Mouse (Mus musculus): ENCODE results near the gene Kcnh7. TPM values are rescaled to one million over a fixed set of nuclear protein-coding genes. Genes with fewer than 3 reads are reported as not detected.

Gene Kcnh7
- polyA plus RNA-seq, 1 experiment from 2014 or later: 0.12 TPM

GRCm38 (mm10) chr2:62997692-62998091, 186.4 kb downstream of the Kcnh7 start:
- TF ChIP-seq EP300 (IDR thresholded peaks at IDR 0.05; ENCODE audit: low read depth) (no peak), CTCF (IDR thresholded peaks at IDR 0.05; ENCODE audit: low read depth) (no peak)
- H3K4me2 ChIP-seq (ENCODE audit: low read depth, low read length): no peak overlapping the region
- no peaks in the 10 kb centered on the region for H3K27me3 ChIP-seq (ENCODE audit: insufficient read depth, low read length)
- H3K36me3 ChIP-seq (replicated peaks; ENCODE audit: insufficient read depth, low read length): no peaks in the 10 kb centered on the region
- no peak overlapping the region for H3K4me3 ChIP-seq (ENCODE audit: low read depth, low read length)
- H3K9ac ChIP-seq (replicated peaks): no peak overlapping the region
- H3K9me3 ChIP-seq (ENCODE audit: low read length): no peaks in the 10 kb centered on the region
- H3K4me1 ChIP-seq (ENCODE audit: insufficient read depth): no peaks in the 10 kb centered on the region
- 82% methylated on average over 2 of the region's 2 CpGs for WGBS (ENCODE audit: insufficient replicate concordance)
- DNase-seq (no peak), ATAC-seq (no peak)
- no peak overlapping the region for H3K27ac ChIP-seq (ENCODE audit: low read depth)

GRCm38 (mm10) chr2:62988616-62989015, 195.5 kb downstream of the Kcnh7 start:
- no peak for TF ChIP-seq EP300 (IDR thresholded peaks at IDR 0.05; ENCODE audit: low read depth)
- no peak for TF ChIP-seq CTCF (IDR thresholded peaks at IDR 0.05; ENCODE audit: low read depth)
- Histone ChIP-seq H3K36me3 (replicated peaks; ENCODE audit: insufficient read depth, low read length) (no peaks in the 10 kb centered on the region), H3K9me3 (ENCODE audit: low read length) (no peaks in the 10 kb centered on the region), H3K4me1 (ENCODE audit: insufficient read depth) (no peaks in the 10 kb centered on the region), H3K27ac (ENCODE audit: low read depth) (no peak overlapping the region), H3K4me2 (ENCODE audit: low read depth, low read length) (no peak overlapping the region), H3K27me3 (ENCODE audit: insufficient read depth, low read length) (no peaks in the 10 kb centered on the region), H3K9ac (replicated peaks) (no peak overlapping the region), H3K4me3 (ENCODE audit: low read depth, low read length) (no peak overlapping the region)
- ATAC-seq (no peak), DNase-seq (no peak)

GRCm38 (mm10) chr2:62983936-62984335, 200.2 kb downstream of the Kcnh7 start:
- no peak overlapping the region for H3K27ac ChIP-seq (ENCODE audit: low read depth)
- no peak for ATAC-seq

GRCm38 (mm10) chr2:62935273-62935874, 248.7 kb downstream of the Kcnh7 start:
- Histone ChIP-seq H3K27me3 (ENCODE audit: insufficient read depth, low read length) (no peaks in the 10 kb centered on the region), H3K9me3 (ENCODE audit: low read length) (no peaks in the 10 kb centered on the region), H3K4me3 (ENCODE audit: low read depth, low read length) (no peak overlapping the region), H3K36me3 (replicated peaks; ENCODE audit: insufficient read depth, low read length) (no peaks in the 10 kb centered on the region), H3K4me1 (ENCODE audit: insufficient read depth) (no peaks in the 10 kb centered on the region), H3K27ac (ENCODE audit: low read depth) (no peak overlapping the region), H3K9ac (replicated peaks) (no peak overlapping the region), H3K4me2 (ENCODE audit: low read depth, low read length) (no peak overlapping the region)
- TF ChIP-seq CTCF (IDR thresholded peaks at IDR 0.05; ENCODE audit: low read depth): no peak
- TF ChIP-seq EP300 (IDR thresholded peaks at IDR 0.05; ENCODE audit: low read depth): no peak
- WGBS (ENCODE audit: insufficient replicate concordance): 69% methylated on average over 1 of the region's 1 CpGs
- DNase-seq: no peak
- ATAC-seq: no peak

More at GRCm38 (mm10) chr2:62983936-62984335, 200.2 kb downstream of the Kcnh7 start:
- no peak overlapping the region for H3K9ac ChIP-seq (replicated peaks)
- TF ChIP-seq EP300 (IDR thresholded peaks at IDR 0.05; ENCODE audit: low read depth): no peak
- TF ChIP-seq CTCF (IDR thresholded peaks at IDR 0.05; ENCODE audit: low read depth): no peak
- no peak overlapping the region for H3K4me2 ChIP-seq (ENCODE audit: low read depth, low read length)
- no peaks in the 10 kb centered on the region for H3K4me1 ChIP-seq (ENCODE audit: insufficient read depth)
- no peaks in the 10 kb centered on the region for H3K36me3 ChIP-seq (replicated peaks; ENCODE audit: insufficient read depth, low read length)
- no peak overlapping the region for H3K4me3 ChIP-seq (ENCODE audit: low read depth, low read length)
- H3K27me3 ChIP-seq (ENCODE audit: insufficient read depth, low read length): no peaks in the 10 kb centered on the region
- no peak for DNase-seq
- no peaks in the 10 kb centered on the region for H3K9me3 ChIP-seq (ENCODE audit: low read length)
- WGBS (ENCODE audit: insufficient replicate concordance): 56% methylated on average over 2 of the region's 2 CpGs

- no peaks in the 10 kb centered on the region for H3K36me3 ChIP-seq (replicated peaks; ENCODE audit: insufficient read depth, low read length)
- ATAC-seq (no peak), DNase-seq (no peak)
- no peak overlapping the region for H3K27ac ChIP-seq (ENCODE audit: low read depth)
- no peaks in the 10 kb centered on the region for H3K4me1 ChIP-seq (ENCODE audit: insufficient read depth)
- H3K9me3 ChIP-seq (ENCODE audit: low read length): no peaks in the 10 kb centered on the region
- H3K4me3 ChIP-seq (ENCODE audit: low read depth, low read length): no peak overlapping the region
- TF ChIP-seq CTCF (IDR thresholded peaks at IDR 0.05; ENCODE audit: low read depth) (no peak), EP300 (IDR thresholded peaks at IDR 0.05; ENCODE audit: low read depth) (no peak)
- no peaks in the 10 kb centered on the region for H3K27me3 ChIP-seq (ENCODE audit: insufficient read depth, low read length)
- H3K9ac ChIP-seq (replicated peaks): no peak overlapping the region
- H3K4me2 ChIP-seq (ENCODE audit: low read depth, low read length): no peak overlapping the region
- 65% methylated on average over 3 of the region's 3 CpGs for WGBS (ENCODE audit: insufficient replicate concordance)
These were observed 255.6 kb downstream of the Kcnh7 start for GRCm38 (mm10) chr2:62928494-62928893.

- Histone ChIP-seq H3K9me3 (ENCODE audit: low read length) (no peaks in the 10 kb centered on the region), H3K36me3 (replicated peaks; ENCODE audit: insufficient read depth, low read length) (no peaks in the 10 kb centered on the region), H3K4me3 (ENCODE audit: low read depth, low read length) (no peak overlapping the region), H3K4me2 (ENCODE audit: low read depth, low read length) (no peak overlapping the region), H3K27ac (ENCODE audit: low read depth) (no peak overlapping the region), H3K27me3 (ENCODE audit: insufficient read depth, low read length) (no peaks in the 10 kb centered on the region), H3K9ac (replicated peaks) (no peak overlapping the region), H3K4me1 (ENCODE audit: insufficient read depth) (no peaks in the 10 kb centered on the region)
- no peak for DNase-seq
- no peak for ATAC-seq
- WGBS (ENCODE audit: insufficient replicate concordance): 54% methylated on average over 3 of the region's 3 CpGs
- TF ChIP-seq EP300 (IDR thresholded peaks at IDR 0.05; ENCODE audit: low read depth) (no peak), CTCF (IDR thresholded peaks at IDR 0.05; ENCODE audit: low read depth) (no peak)
These were observed 256.0 kb downstream of the Kcnh7 start for GRCm38 (mm10) chr2:62928065-62928464.

GRCm38 (mm10) chr2:62923803-62924202, 260.3 kb downstream of the Kcnh7 start:
- Histone ChIP-seq H3K36me3 (replicated peaks; ENCODE audit: insufficient read depth, low read length) (no peaks in the 10 kb centered on the region), H3K4me3 (ENCODE audit: low read depth, low read length) (no peak overlapping the region), H3K9ac (replicated peaks) (no peak overlapping the region), H3K4me1 (ENCODE audit: insufficient read depth) (no peaks in the 10 kb centered on the region), H3K9me3 (ENCODE audit: low read length) (no peaks in the 10 kb centered on the region), H3K27ac (ENCODE audit: low read depth) (no peak overlapping the region), H3K4me2 (ENCODE audit: low read depth, low read length) (no peak overlapping the region), H3K27me3 (ENCODE audit: insufficient read depth, low read length) (no peaks in the 10 kb centered on the region)
- no peak for TF ChIP-seq EP300 (IDR thresholded peaks at IDR 0.05; ENCODE audit: low read depth)
- no peak for TF ChIP-seq CTCF (IDR thresholded peaks at IDR 0.05; ENCODE audit: low read depth)
- no peak for ATAC-seq
- no peak for DNase-seq
- WGBS (ENCODE audit: insufficient replicate concordance): 70% methylated on average over 4 of the region's 4 CpGs

All from liver, postnatal 0 days (tissue).